Mouse (Mus musculus): ENCODE data around the gene Nomo1.

Gene Nomo1

GRCm38 (mm10) chr7:46033109-46033869 lies at the start of gene Nomo1:
Gene Nomo1, plus strand, starts transcription at chr7:46033698.
- peak; percentile 99 for DNase-seq

- no peak for DNase-seq
Observed at GRCm38 (mm10) chr7:45986893-45987292, 46.6 kb upstream of the Nomo1 start.

- no peak for DNase-seq
Observed at GRCm38 (mm10) chr7:45988344-45988743, 45.2 kb upstream of the Nomo1 start.

GRCm38 (mm10) chr7:45992470-45992869 lies 41.0 kb upstream of the Nomo1 start:
- no peak for DNase-seq

GRCm38 (mm10) chr7:46000577-46000976 lies 32.9 kb upstream of the Nomo1 start:
- DNase-seq: no peak

- DNase-seq: peak; percentile 9 to 13
Observed at GRCm38 (mm10) chr7:46002748-46003147, 30.8 kb upstream of the Nomo1 start.

GRCm38 (mm10) chr7:46009578-46009977 lies 23.9 kb upstream of the Nomo1 start:
- DNase-seq: peak; percentile 56 to 59

- DNase-seq: no peak
Observed at GRCm38 (mm10) chr7:46012121-46012520, 21.4 kb upstream of the Nomo1 start.

GRCm38 (mm10) chr7:46013266-46014010 lies 20.1 kb upstream of the Nomo1 start:
- DNase-seq: no peak

GRCm38 (mm10) chr7:46019594-46019993 lies 13.9 kb upstream of the Nomo1 start:
- no peak for DNase-seq

GRCm38 (mm10) chr7:46021951-46022350 lies 11.5 kb upstream of the Nomo1 start:
- DNase-seq: no peak

GRCm38 (mm10) chr7:46025436-46025835 lies 8.1 kb upstream of the Nomo1 start:
- no peak for DNase-seq

GRCm38 (mm10) chr7:46028681-46029080 lies 4.8 kb upstream of the Nomo1 start:
- DNase-seq: no peak

GRCm38 (mm10) chr7:46029299-46030144 lies 4.0 kb upstream of the Nomo1 start:
- DNase-seq: peak in 1 of 2 experiments; percentile 19

- DNase-seq: no peak
Observed at GRCm38 (mm10) chr7:46030145-46030488, 3.4 kb upstream of the Nomo1 start, which contains the start of gene Abcc6. Gene Abcc6, minus strand, starts transcription at chr7:46030302.

- DNase-seq: no peak
Observed at GRCm38 (mm10) chr7:46031075-46031474, 2.4 kb upstream of the Nomo1 start.

GRCm38 (mm10) chr7:46033870-46034337 lies 406 bp downstream of the Nomo1 start:
- DNase-seq: no peak

- no peak for DNase-seq
Observed at GRCm38 (mm10) chr7:46034991-46035390, 1.5 kb downstream of the Nomo1 start.

- no peak for DNase-seq
Observed at GRCm38 (mm10) chr7:46035468-46035867, 2.0 kb downstream of the Nomo1 start.

GRCm38 (mm10) chr7:46037433-46037832 lies 3.9 kb downstream of the Nomo1 start:
- no peak for DNase-seq

GRCm38 (mm10) chr7:46039873-46040272 lies 6.4 kb downstream of the Nomo1 start:
- DNase-seq: no peak

- DNase-seq: no peak
Observed at GRCm38 (mm10) chr7:46044106-46044505, 10.6 kb downstream of the Nomo1 start.

GRCm38 (mm10) chr7:46045882-46046281 lies 12.4 kb downstream of the Nomo1 start:
- no peak for DNase-seq

All from B cell, adult 2 months (primary cell).